Mouse (Mus musculus) olfactory bulb, adult 2 months (tissue): ENCODE measurements around the gene Fam102b. TPM values are rescaled to one million over a fixed set of nuclear protein-coding genes. Genes with fewer than 3 reads are reported as not detected.

ENCODE experiments used
- H3K27ac ChIP-seq: fragments of 200-500 bp; 2 replicates; pipeline ENCODE4 v1.5.1; 2012; ENCODE audit warnings: low read depth, low read length; ENCODE audit not compliant: insufficient read depth
- H3K4me1 ChIP-seq: fragments of 200-500 bp; 2 replicates; pipeline ENCODE4 v1.6.1; 2012; ENCODE audit warnings: low read length; ENCODE audit not compliant: control insufficient read depth, insufficient read depth
- H3K4me3 ChIP-seq: fragments of 200-500 bp; 2 replicates; pipeline ENCODE4 v1.5.1; 2012; ENCODE audit warnings: mild to moderate bottlenecking, low read depth, low read length, moderate library complexity; ENCODE audit not compliant: insufficient read depth
- CTCF ChIP-seq: fragments of 200-500 bp; IDR thresholded peaks from 2 replicates; pipeline ENCODE4 v1.5.1; 2012; ENCODE audit warnings: low read depth, mild to moderate bottlenecking, low read length, moderate library complexity; ENCODE audit not compliant: insufficient read depth
- POLR2A ChIP-seq: fragments of 200-500 bp; IDR thresholded peaks from 2 replicates; pipeline ENCODE4 v1.6.1; 2012; ENCODE audit warnings: mild to moderate bottlenecking, low read depth, low read length, moderate library complexity; ENCODE audit not compliant: insufficient read depth
- WGBS: fragments of 180-500 bp; shearing (Covaris S2); methylation state at CpG from one replicate; pipeline ENCODE4 v1.1.7; 2018; 5-methylcytosine and 5-hydroxymethylcytosine counted together
- polyA plus RNA-seq: library from polyadenylated mRNA; stranded (reverse); fragments of >200 nt; gene quantifications from 2 replicates; pipeline ENCODE4 v1.2.4, GENCODE M21; 2012; ENCODE audit warnings: low replicate concordance; ENCODE audit not compliant: missing spikeins, insufficient read depth, insufficient read length

Gene Fam102b
- polyA plus RNA-seq, 1 experiment: not detected

- peaks cover 20% of the 10 kb centered on the region for H3K4me1 ChIP-seq
- TF ChIP-seq POLR2A (no peak), CTCF (no peak)
These were observed 52.4 kb downstream of the Fam102b start for GRCm38 (mm10) chr3:108974920-108975485.

GRCm38 (mm10) chr3:108973980-108974660, 53.3 kb downstream of the Fam102b start:
- Histone ChIP-seq H3K4me3 (no peak overlapping the region), H3K27ac (peak overlapping the region; percentile 16; the same call in 1 of the 2 replicates), H3K4me1 (peaks cover 13% of the 10 kb centered on the region)
- TF ChIP-seq POLR2A (no peak), CTCF (no peak)
- 61% methylated on average over 13 of the region's 13 CpGs for WGBS

More at GRCm38 (mm10) chr3:108974920-108975485, 52.4 kb downstream of the Fam102b start:
- peak overlapping the region; percentile 72; the same call in 1 of the 2 replicates for H3K27ac ChIP-seq
- no peak overlapping the region for H3K4me3 ChIP-seq
- 57% methylated on average over 15 of the region's 15 CpGs for WGBS

- WGBS: 95% methylated on average over 3 of the region's 3 CpGs
- TF ChIP-seq POLR2A: no peak
- TF ChIP-seq CTCF: no peak
These were observed 61.4 kb downstream of the Fam102b start for GRCm38 (mm10) chr3:108966051-108966450.

GRCm38 (mm10) chr3:108964361-108965044, 62.9 kb downstream of the Fam102b start:
- WGBS: 77% methylated on average over 7 of the region's 7 CpGs
- Histone ChIP-seq H3K27ac (no peak overlapping the region), H3K4me3 (no peak overlapping the region), H3K4me1 (peaks cover 20% of the 10 kb centered on the region; the same call in 1 of the 2 replicates)
- TF ChIP-seq POLR2A: no peak
- TF ChIP-seq CTCF: no peak

More at GRCm38 (mm10) chr3:108966051-108966450, 61.4 kb downstream of the Fam102b start:
- Histone ChIP-seq H3K27ac (no peak overlapping the region), H3K4me1 (peaks cover 15% of the 10 kb centered on the region; the same call in 1 of the 2 replicates), H3K4me3 (no peak overlapping the region)

- TF ChIP-seq CTCF (no peak), POLR2A (no peak)
- no peak overlapping the region for H3K27ac ChIP-seq
- H3K4me1 ChIP-seq: peaks cover 20% of the 10 kb centered on the region; the same call in 1 of the 2 replicates
- 66% methylated on average over 3 of the region's 3 CpGs for WGBS
- H3K4me3 ChIP-seq: no peak overlapping the region
These were observed 63.6 kb downstream of the Fam102b start for GRCm38 (mm10) chr3:108963776-108964175.

- no peak for TF ChIP-seq POLR2A
- no peak for TF ChIP-seq CTCF
- H3K27ac ChIP-seq: no peak overlapping the region
- peaks cover 20% of the 10 kb centered on the region; the same call in 1 of the 2 replicates for H3K4me1 ChIP-seq
- whole genome bisulfite sequencing: 71% methylated on average over 3 of the region's 3 CpGs
- no peak overlapping the region for H3K4me3 ChIP-seq
These were observed 64.1 kb downstream of the Fam102b start for GRCm38 (mm10) chr3:108963278-108963677.

- 47% methylated on average over 6 of the region's 6 CpGs for WGBS
- Histone ChIP-seq H3K4me1 (peaks cover 20% of the 10 kb centered on the region; the same call in 1 of the 2 replicates), H3K4me3 (no peak overlapping the region), H3K27ac (no peak overlapping the region)
- TF ChIP-seq POLR2A (no peak), CTCF (no peak)
These were observed 65.8 kb downstream of the Fam102b start for GRCm38 (mm10) chr3:108961655-108962054.

- WGBS: 40% methylated on average over 7 of the region's 7 CpGs
- Histone ChIP-seq H3K4me3 (no peak overlapping the region), H3K4me1 (peaks cover 20% of the 10 kb centered on the region; the same call in 1 of the 2 replicates), H3K27ac (no peak overlapping the region)
- TF ChIP-seq POLR2A: no peak
- no peak for TF ChIP-seq CTCF
These were observed 66.2 kb downstream of the Fam102b start for GRCm38 (mm10) chr3:108961226-108961625.

- no peak for TF ChIP-seq POLR2A
- no peak for TF ChIP-seq CTCF
- no peak overlapping the region for H3K4me3 ChIP-seq
- H3K4me1 ChIP-seq: peaks cover 20% of the 10 kb centered on the region; the same call in 1 of the 2 replicates
- H3K27ac ChIP-seq: no peak overlapping the region
- 71% methylated on average over 13 of the region's 13 CpGs for WGBS
These were observed 67.6 kb downstream of the Fam102b start for GRCm38 (mm10) chr3:108959680-108960295.
